ENCODE assay signal across 26 mouse cellular contexts in genomic region chr5:53124701-53125100, GRCm38 (mm10).
DNase-seq lines count a peak whose midpoint lies in the region; ATAC-seq lines count a peak whose summit lies in the region.
"Had no signal": no experiment of that assay in that cellular context is flagged by ENCODE, and none has a peak within 500 bp of the region (broad histone marks: within the 10 kb centered on the region; RNA-seq: fewer than 3 reads in every experiment).

No protein-coding gene starts in this region.

- H3K27me3 ChIP-seq in midbrain, embryonic 11.5 days (ENCODE audit: control insufficient read depth, insufficient read depth, low read length) = no peaks in the 10 kb centered on the region
- no peaks in the 10 kb centered on the region for H3K27me3 ChIP-seq in midbrain, embryonic 16.5 days (ENCODE audit: control insufficient read depth, insufficient read depth, low read depth, low read length)
- H3K27me3 ChIP-seq in forebrain, embryonic 16.5 days (replicated peaks; ENCODE audit: control insufficient read depth, insufficient read depth, low read length) = no peaks in the 10 kb centered on the region
- H3K27me3 ChIP-seq: CH12.LX; embryonic facial prominence, embryonic 13.5 days; embryonic facial prominence, embryonic 15.5 days; Patski had no signal

- 68% methylated on average over 4 of the region's 4 CpGs for WGBS in midbrain, embryonic 11.5 days
- WGBS in midbrain, embryonic 16.5 days = 75% methylated on average over 4 of the region's 4 CpGs
- WGBS in forebrain, embryonic 16.5 days = 65% methylated on average over 4 of the region's 4 CpGs

- H3K4me2 ChIP-seq in midbrain, embryonic 11.5 days = no peak overlapping the region
- H3K4me2 ChIP-seq in midbrain, embryonic 16.5 days (ENCODE audit: low read length) = no peak overlapping the region
- H3K4me2 ChIP-seq in forebrain, embryonic 16.5 days (ENCODE audit: low read length) = no peak overlapping the region
- H3K4me2 ChIP-seq: embryonic facial prominence, embryonic 13.5 days; embryonic facial prominence, embryonic 15.5 days; forebrain, embryonic 12.5 days had no signal

- no peak overlapping the region for H3K4me3 ChIP-seq in midbrain, embryonic 11.5 days (ENCODE audit: low read depth, low read length)
- no peak overlapping the region for H3K4me3 ChIP-seq in midbrain, embryonic 16.5 days (ENCODE audit: low read depth, low read length)
- no peak overlapping the region for H3K4me3 ChIP-seq in forebrain, embryonic 16.5 days (replicated peaks; ENCODE audit: low read length)
- H3K4me3 ChIP-seq: embryonic facial prominence, embryonic 13.5 days; embryonic facial prominence, embryonic 15.5 days; erythroblast, embryonic 14.5 days; forebrain, embryonic 10.5 days; forebrain, embryonic 12.5 days had no signal

- H3K9me3 ChIP-seq in midbrain, embryonic 11.5 days (ENCODE audit: control insufficient read depth, low read length) = no peaks in the 10 kb centered on the region
- no peaks in the 10 kb centered on the region for H3K9me3 ChIP-seq in midbrain, embryonic 16.5 days (replicated peaks; ENCODE audit: control insufficient read depth, low read length, poor library complexity, severe bottlenecking)
- no peaks in the 10 kb centered on the region for H3K9me3 ChIP-seq in forebrain, embryonic 16.5 days (ENCODE audit: control insufficient read depth, low read length)
- H3K9me3 ChIP-seq: embryonic facial prominence, embryonic 13.5 days; embryonic facial prominence, embryonic 15.5 days; forebrain, embryonic 10.5 days; forebrain, embryonic 12.5 days had no signal

- H3K9ac ChIP-seq in midbrain, embryonic 11.5 days (ENCODE audit: low read length) = no peak overlapping the region
- H3K9ac ChIP-seq in midbrain, embryonic 16.5 days (ENCODE audit: low read depth, low read length) = no peak overlapping the region
- no peak overlapping the region for H3K9ac ChIP-seq in forebrain, embryonic 16.5 days (replicated peaks; ENCODE audit: low read depth, low read length)
- H3K9ac ChIP-seq: embryonic facial prominence, embryonic 13.5 days; embryonic facial prominence, embryonic 15.5 days; forebrain, embryonic 12.5 days; forebrain, postnatal 0 days had no signal

- no peak for ATAC-seq in midbrain, embryonic 11.5 days (ENCODE audit: low FRiP score)
- no peak for ATAC-seq in midbrain, embryonic 16.5 days
- ATAC-seq in forebrain, embryonic 16.5 days = no peak
- ATAC-seq: activated CD4-positive, CD25-positive, alpha-beta regulatory T cell, adult 4 months; CD4-positive, CD25-positive, alpha-beta regulatory T cell, adult 4 months; Patski had no signal

- peak; percentile 45 for DNase-seq in midbrain, embryonic 11.5 days (ENCODE audit: low spot score, missing footprints)
- peak; percentile 32 to 51 for DNase-seq in thymus, postnatal 10 days (ENCODE audit: low spot score in 2 of 2)
- peak; percentile 24 for DNase-seq in thymus, postnatal 25 days
- DNase-seq in kidney, adult 11 months = no peak
- DNase-seq: adrenal gland, adult 8-10 months; adrenal gland, postnatal 14 days; adrenal gland, postnatal 36 days; B cell, adult 2 months; cerebellum, adult 11-12 months; cerebellum, adult 2 months; cerebellum, adult 9-10 months; cerebellum, postnatal 10 days; cerebellum, postnatal 25 days; forebrain, postnatal 0 days had no signal

- no peaks in the 10 kb centered on the region for H3K4me1 ChIP-seq in midbrain, embryonic 11.5 days (ENCODE audit: control insufficient read depth, insufficient read depth, low read length)
- H3K4me1 ChIP-seq in midbrain, embryonic 16.5 days (ENCODE audit: control insufficient read depth, insufficient read depth, low read length) = peaks cover 15% of the 10 kb centered on the region
- peaks cover 18% of the 10 kb centered on the region for H3K4me1 ChIP-seq in forebrain, embryonic 16.5 days (replicated peaks; ENCODE audit: control insufficient read depth, insufficient read depth, low read length)
- H3K4me1 ChIP-seq: embryonic facial prominence, embryonic 13.5 days; embryonic facial prominence, embryonic 15.5 days had no signal

- H3K27ac ChIP-seq in midbrain, embryonic 11.5 days (ENCODE audit: low read depth, low read length) = no peak overlapping the region
- no peak overlapping the region for H3K27ac ChIP-seq in midbrain, embryonic 16.5 days (ENCODE audit: low read length)
- no peak overlapping the region for H3K27ac ChIP-seq in forebrain, embryonic 16.5 days (ENCODE audit: low read length)
- H3K27ac ChIP-seq: embryonic facial prominence, embryonic 13.5 days; embryonic facial prominence, embryonic 15.5 days; forebrain, embryonic 10.5 days had no signal

- no peaks in the 10 kb centered on the region for H3K36me3 ChIP-seq in midbrain, embryonic 11.5 days (ENCODE audit: control insufficient read depth, insufficient read depth, low read length)
- H3K36me3 ChIP-seq in midbrain, embryonic 16.5 days (ENCODE audit: control insufficient read depth, insufficient read depth, low read length) = peaks cover 7% of the 10 kb centered on the region; the same call in 1 of the 2 replicates
- H3K36me3 ChIP-seq in forebrain, embryonic 16.5 days (ENCODE audit: control insufficient read depth, insufficient read depth) = no peaks in the 10 kb centered on the region
- H3K36me3 ChIP-seq: embryonic facial prominence, embryonic 13.5 days; embryonic facial prominence, embryonic 15.5 days; forebrain, embryonic 10.5 days; G1E had no signal
